Mouse (Mus musculus) midbrain, embryonic 16.5 days (tissue): ENCODE data around the gene Ms4a4c. TPM values are rescaled to one million over a fixed set of nuclear protein-coding genes. Genes with fewer than 3 reads are reported as not detected.
"Not testable (repeated sequence)": the region's sequence is repeated elsewhere in the genome, so short reads cannot be mapped to it uniquely, and the experiment has no call there.

Experiments
- ATAC-seq: fragments of 200-750 bp; cut with Nextera tagmentation; 2 replicates; pipeline ENCODE4 v1.8.0; 2017; ENCODE audit warnings: moderate TSS enrichment
- H3K27ac ChIP-seq: fragments of 300-500 bp; sonication (generic); 2 replicates; pipeline ENCODE4 v1.5.1; 2014; ENCODE audit warnings: mild to moderate bottlenecking, low read length, mixed read lengths
- H3K27me3 ChIP-seq: fragments of 300-500 bp; sonication (generic); 2 replicates; pipeline ENCODE4 v1.6.1; 2014; ENCODE audit warnings: low read depth, low read length, mixed read lengths; ENCODE audit not compliant: control insufficient read depth, insufficient read depth
- H3K36me3 ChIP-seq: fragments of 300-500 bp; sonication (generic); 2 replicates; pipeline ENCODE4 v1.6.1; 2014; ENCODE audit warnings: mild to moderate bottlenecking, low read length, moderate library complexity, mixed read lengths; ENCODE audit not compliant: control insufficient read depth, insufficient read depth
- H3K4me1 ChIP-seq: fragments of 300-500 bp; sonication (generic); 2 replicates; pipeline ENCODE4 v1.6.1; 2014; ENCODE audit warnings: mild to moderate bottlenecking, low read length, mixed read lengths; ENCODE audit not compliant: control insufficient read depth, insufficient read depth
- H3K4me2 ChIP-seq: fragments of 300-500 bp; sonication (generic); 2 replicates; pipeline ENCODE4 v1.6.1; 2014; ENCODE audit warnings: mild to moderate bottlenecking, low read length, mixed read lengths
- H3K4me3 ChIP-seq: fragments of 300-500 bp; sonication (generic); 2 replicates; pipeline ENCODE4 v1.5.1; 2014; ENCODE audit warnings: low read depth, mild to moderate bottlenecking, low read length, moderate library complexity, mixed read lengths
- H3K9ac ChIP-seq: fragments of 300-500 bp; sonication (generic); 2 replicates; pipeline ENCODE4 v1.6.1; 2014; ENCODE audit warnings: low read depth, low read length, mixed read lengths
- H3K9me3 ChIP-seq: fragments of 300-500 bp; sonication (generic); replicated peaks from 2 replicates; pipeline ENCODE4 v1.6.1; 2014; ENCODE audit warnings: mild to moderate bottlenecking, low read length, mixed read lengths; ENCODE audit not compliant: control insufficient read depth, poor library complexity, severe bottlenecking
- WGBS: fragments of 180-500 bp; shearing (Covaris S2); extraction: QIAGEN DNeasy Blood & Tissue Kit; methylation state at CpG from one replicate; pipeline ENCODE4 v1.1.7; 2014; 5-methylcytosine and 5-hydroxymethylcytosine counted together
- polyA plus RNA-seq: library from polyadenylated mRNA; unstranded; fragments of >200 nt; fragmentation: Nextera tagmentation; extraction: Ambion mirVana; gene quantifications from 2 replicates; pipeline ENCODE4 v1.2.1, GENCODE M21; 2015

Gene Ms4a4c
- polyA plus RNA-seq, 1 experiment from 2014 or later, result 0.20 TPM

- Histone ChIP-seq H3K4me2 (no peak overlapping the region), H3K27me3 (no peaks in the 10 kb centered on the region), H3K4me1 (no peaks in the 10 kb centered on the region), H3K4me3 (no peak overlapping the region), H3K36me3 (no peaks in the 10 kb centered on the region), H3K9ac (no peak overlapping the region), H3K9me3 (no peaks in the 10 kb centered on the region), H3K27ac (no peak overlapping the region)
- ATAC-seq, result no peak
- 83% methylated on average over 4 of the region's 4 CpGs for WGBS
These were observed 30.7 kb downstream of the Ms4a4c start for GRCm38 (mm10) chr19:11435058-11435834.

- no peak for ATAC-seq
- H3K9ac ChIP-seq, result no peak within 1 kb of the TSS
- H3K36me3 ChIP-seq, result no peaks in the 10 kb centered on the region
- no peaks in the 10 kb centered on the region for H3K27me3 ChIP-seq
- no peak within 1 kb of the TSS for H3K4me3 ChIP-seq
- H3K9me3 ChIP-seq, result no peaks in the 10 kb centered on the region
- no peaks in the 10 kb centered on the region for H3K4me1 ChIP-seq
- H3K4me2 ChIP-seq, result no peak within 1 kb of the TSS
- no peak within 1 kb of the TSS for H3K27ac ChIP-seq
These were observed 38.8 kb downstream of the Ms4a4c start, which contains the start of gene Ms4a4b for GRCm38 (mm10) chr19:11443338-11443737. Ms4a4b (plus strand) TSS chr19:11443553.

GRCm38 (mm10) chr19:11443964-11444363, 39.4 kb downstream of the Ms4a4c start:
- 84% methylated on average over 5 of the region's 5 CpGs for WGBS
- Histone ChIP-seq H3K9me3 (no peaks in the 10 kb centered on the region), H3K4me1 (no peaks in the 10 kb centered on the region), H3K9ac (no peak overlapping the region), H3K27ac (no peak overlapping the region), H3K36me3 (no peaks in the 10 kb centered on the region), H3K27me3 (no peaks in the 10 kb centered on the region), H3K4me2 (no peak overlapping the region), H3K4me3 (no peak overlapping the region)
- ATAC-seq, result no peak

- Histone ChIP-seq H3K4me3 (no peak overlapping the region), H3K9ac (no peak overlapping the region), H3K27ac (no peak overlapping the region), H3K27me3 (no peaks in the 10 kb centered on the region), H3K36me3 (no peaks in the 10 kb centered on the region), H3K9me3 (no peaks in the 10 kb centered on the region), H3K4me1 (no peaks in the 10 kb centered on the region), H3K4me2 (no peak overlapping the region)
- 89% methylated on average over 2 of the region's 2 CpGs for WGBS
- no peak for ATAC-seq
These were observed 42.7 kb downstream of the Ms4a4c start for GRCm38 (mm10) chr19:11447238-11447637.

GRCm38 (mm10) chr19:11459041-11459440, 54.5 kb downstream of the Ms4a4c start:
- H3K9ac ChIP-seq, H3K9me3 ChIP-seq, H3K27me3 ChIP-seq, H3K4me1 ChIP-seq, ATAC-seq, H3K36me3 ChIP-seq, H3K4me3 ChIP-seq, H3K27ac ChIP-seq, H3K4me2 ChIP-seq: not testable (repeated sequence)
- 88% methylated on average over 2 of the region's 4 CpGs for WGBS

- H3K27me3 ChIP-seq, result not testable (repeated sequence)
- WGBS, result 50% methylated on average over 1 of the region's 1 CpGs
These were observed 60.2 kb downstream of the Ms4a4c start for GRCm38 (mm10) chr19:11464795-11465194.

GRCm38 (mm10) chr19:11466471-11466870, 61.9 kb downstream of the Ms4a4c start:
- no peak overlapping the region for H3K4me3 ChIP-seq
- 76% methylated on average over 5 of the region's 5 CpGs for WGBS
- ATAC-seq, result no peak

More at GRCm38 (mm10) chr19:11464795-11465194, 60.2 kb downstream of the Ms4a4c start:
- not testable (repeated sequence) for H3K27ac ChIP-seq, H3K9me3 ChIP-seq, H3K4me1 ChIP-seq, H3K9ac ChIP-seq, H3K4me2 ChIP-seq, ATAC-seq, H3K4me3 ChIP-seq, H3K36me3 ChIP-seq

GRCm38 (mm10) chr19:11468361-11468760, 63.8 kb downstream of the Ms4a4c start:
- 64% methylated on average over 1 of the region's 1 CpGs for WGBS
- not testable (repeated sequence) for H3K27me3 ChIP-seq, H3K36me3 ChIP-seq, H3K27ac ChIP-seq, H3K4me1 ChIP-seq, H3K4me2 ChIP-seq, H3K9me3 ChIP-seq, H3K9ac ChIP-seq, H3K4me3 ChIP-seq, ATAC-seq

More at GRCm38 (mm10) chr19:11466471-11466870, 61.9 kb downstream of the Ms4a4c start:
- Histone ChIP-seq H3K27ac (no peak overlapping the region), H3K27me3 (no peaks in the 10 kb centered on the region), H3K9ac (no peak overlapping the region), H3K4me2 (no peak overlapping the region), H3K36me3 (no peaks in the 10 kb centered on the region), H3K4me1 (no peaks in the 10 kb centered on the region), H3K9me3 (no peaks in the 10 kb centered on the region)

- not testable (repeated sequence) for H3K4me3 ChIP-seq, H3K9me3 ChIP-seq, H3K36me3 ChIP-seq, H3K27me3 ChIP-seq, H3K4me1 ChIP-seq, ATAC-seq, H3K27ac ChIP-seq, H3K4me2 ChIP-seq, H3K9ac ChIP-seq
- 87% methylated on average over 4 of the region's 4 CpGs for WGBS
These were observed 64.6 kb downstream of the Ms4a4c start, which contains the start of gene Ms4a6c for GRCm38 (mm10) chr19:11469215-11469614. Ms4a6c (plus strand) TSS chr19:11469366.
